Mouse (Mus musculus) mouse embryonic stem cell (cell line): ENCODE data around the gene Ube2m.

Experiments
- in situ Hi-C, 2 experiments: fragments of 300-500 bp; cut with MboI; formaldehyde crosslinking; loops; 1 replicate in 1 of 2; 3 replicates in 1 of 2; pipeline ENCODE4 v1.14.3; 2019 to 2020; ENCODE audit warnings: low sequenced_read_pairs in 2 of 2, low pct_unique_long_range_greater_than_20kb in 1 of 2, mixed read lengths in 1 of 2; ENCODE audit not compliant: unreplicated experiment in 1 of 2

Gene Ube2m

GRCm38 (mm10) chr7:13037901-13038555 lies at the start of gene Ube2m:
TSS of gene Ube2m (minus strand) at chr7:13038275.
- in situ Hi-C loops, result loop anchor here in 1 of 2 experiments (5.0 kb wide), 1 partner anchor 36 kb away; no protein-coding TSS in a partner anchor

GRCm38 (mm10) chr7:13072293-13072692 lies 34.2 kb upstream of the Ube2m start:
- in situ Hi-C loops, result loop anchor here (25.0 kb wide), 2 partner anchors 215 to 1240 kb away; partner anchors contain the start of genes Lig1 (in 2 of the 2) and Zswim9 (in 2 of the 2)

- in situ Hi-C loops, result loop anchor here (10.0 to 25.0 kb wide), 3 partner anchors 224 to 1261 kb away; partner anchors contain the start of genes Lig1 (in 2 of the 2) and Zswim9 (in 2 of the 2)
Measured at GRCm38 (mm10) chr7:13063399-13063798, 25.3 kb upstream of the Ube2m start.

GRCm38 (mm10) chr7:13059536-13059935 lies 21.5 kb upstream of the Ube2m start:
- in situ Hi-C loops, result loop anchor here (25.0 kb wide), 2 partner anchors 228 to 1253 kb away; partner anchors contain the start of genes Lig1 (in 2 of the 2) and Zswim9 (in 2 of the 2)

GRCm38 (mm10) chr7:13056913-13057700 lies 19.0 kb upstream of the Ube2m start:
- in situ Hi-C loops, result loop anchor here (25.0 kb wide), 2 partner anchors 230 to 1255 kb away; partner anchors contain the start of genes Lig1 (in 2 of the 2) and Zswim9 (in 2 of the 2)

GRCm38 (mm10) chr7:13054287-13055010 lies 16.4 kb upstream of the Ube2m start, which contains the start of gene Mzf1:
TSS of gene Mzf1 (minus strand) at chr7:13054764.
- in situ Hi-C loops, result loop anchor here (25.0 kb wide), 2 partner anchors 233 to 1258 kb away; partner anchors contain the start of genes Lig1 (in 2 of the 2) and Zswim9 (in 2 of the 2)

- in situ Hi-C loops, result loop anchor here (25.0 kb wide), 2 partner anchors 233 to 1258 kb away; partner anchors contain the start of genes Lig1 (in 2 of the 2) and Zswim9 (in 2 of the 2)
Measured at GRCm38 (mm10) chr7:13053961-13054286, 15.8 kb upstream of the Ube2m start.

- in situ Hi-C loops, result loop anchor here (25.0 kb wide), 2 partner anchors 234 to 1259 kb away; partner anchors contain the start of genes Lig1 (in 2 of the 2) and Zswim9 (in 2 of the 2)
Measured at GRCm38 (mm10) chr7:13053501-13053900, 15.4 kb upstream of the Ube2m start.

GRCm38 (mm10) chr7:13053001-13053400 lies 14.9 kb upstream of the Ube2m start:
- in situ Hi-C loops, result loop anchor here (25.0 kb wide), 2 partner anchors 234 to 1259 kb away; partner anchors contain the start of genes Lig1 (in 2 of the 2) and Zswim9 (in 2 of the 2)

- in situ Hi-C loops, result no loop called here
Measured at GRCm38 (mm10) chr7:13046084-13046483, 8.0 kb upstream of the Ube2m start.

- in situ Hi-C loops, result loop anchor here in 1 of 2 experiments (5.0 kb wide), 1 partner anchor 37 kb away; no protein-coding TSS in a partner anchor
Measured at GRCm38 (mm10) chr7:13044254-13044625, 6.2 kb upstream of the Ube2m start.

GRCm38 (mm10) chr7:13043445-13044253 lies 5.6 kb upstream of the Ube2m start:
- in situ Hi-C loops, result loop anchor here in 1 of 2 experiments (5.0 kb wide), 1 partner anchor 36 kb away; no protein-coding TSS in a partner anchor

- in situ Hi-C loops, result loop anchor here in 1 of 2 experiments (5.0 kb wide), 1 partner anchor 36 kb away; no protein-coding TSS in a partner anchor
Measured at GRCm38 (mm10) chr7:13043120-13043444, 5.0 kb upstream of the Ube2m start.

- in situ Hi-C loops, result loop anchor here in 1 of 2 experiments (5.0 kb wide), 1 partner anchor 35 kb away; no protein-coding TSS in a partner anchor
Measured at GRCm38 (mm10) chr7:13042511-13042910, 4.4 kb upstream of the Ube2m start.

- in situ Hi-C loops, result loop anchor here in 1 of 2 experiments (5.0 kb wide), 1 partner anchor 34 kb away; no protein-coding TSS in a partner anchor
Measured at GRCm38 (mm10) chr7:13041256-13041655, 3.2 kb upstream of the Ube2m start.

GRCm38 (mm10) chr7:13039181-13039580 lies 1.1 kb upstream of the Ube2m start:
- in situ Hi-C loops, result loop anchor here in 1 of 2 experiments (5.0 kb wide), 1 partner anchor 37 kb away; no protein-coding TSS in a partner anchor

- in situ Hi-C loops, result loop anchor here in 1 of 2 experiments (5.0 kb wide), 1 partner anchor 36 kb away; no protein-coding TSS in a partner anchor
Measured at GRCm38 (mm10) chr7:13038621-13039169, 620 bp upstream of the Ube2m start.
